ENCODE assay signal across 8 mouse cellular contexts in genomic region chr6:21852344-21852785, GRCm38 (mm10). TPM values are rescaled to one million over a fixed set of nuclear protein-coding genes. Genes with fewer than 3 reads are reported as not detected.
DNase-seq lines count a peak whose midpoint lies in the region; ATAC-seq and TF ChIP-seq lines count a peak whose summit lies in the region.

Gene Tspan12, minus strand, starts transcription at chr6:21852515.

- no peak for TF ChIP-seq CTCF in kidney, postnatal 0 days (IDR thresholded peaks at IDR 0.05; ENCODE audit: low read depth)
- no peak for TF ChIP-seq CTCF in bone marrow, adult 2 months (IDR thresholded peaks at IDR 0.05; ENCODE audit: control insufficient read depth, insufficient read depth, low read length)

- H3K4me2 ChIP-seq in kidney, postnatal 0 days (ENCODE audit: low read length): peak within 1 kb of the TSS; percentile 89
- peak within 1 kb of the TSS; percentile 80 for H3K4me2 ChIP-seq in midbrain, embryonic 14.5 days (ENCODE audit: low read length)

- WGBS in kidney, postnatal 0 days: under 1% methylated on average over 13 of the region's 13 CpGs
- 5% methylated on average over 13 of the region's 13 CpGs for WGBS in bone marrow, adult 2 months
- WGBS in midbrain, embryonic 14.5 days: 1% methylated on average over 13 of the region's 13 CpGs

- 0 out of 2 replicates have a peak, but pooled peaks cover 2% of the 10 kb centered on the region for H3K36me3 ChIP-seq in kidney, postnatal 0 days (ENCODE audit: insufficient read depth, low read length)
- H3K36me3 ChIP-seq in midbrain, embryonic 14.5 days (ENCODE audit: control insufficient read depth, insufficient read depth, low read length): no peaks in the 10 kb centered on the region

- ATAC-seq in kidney, postnatal 0 days (replicated peaks; ENCODE audit: low FRiP score, low read depth): no peak
- peak; percentile 12 for ATAC-seq in midbrain, embryonic 14.5 days (ENCODE audit: low FRiP score, low TSS enrichment)

- peak within 1 kb of the TSS; percentile 85 for H3K4me3 ChIP-seq in kidney, postnatal 0 days (replicated peaks; ENCODE audit: low read depth, low read length)
- peak within 1 kb of the TSS; percentile 22 for H3K4me3 ChIP-seq in bone marrow, adult 2 months (replicated peaks; ENCODE audit: control insufficient read depth, low read depth, low read length)
- H3K4me3 ChIP-seq in midbrain, embryonic 14.5 days (replicated peaks; ENCODE audit: low read depth, low read length): peak within 1 kb of the TSS; percentile 79

- peak within 1 kb of the TSS; percentile 76 for H3K9ac ChIP-seq in kidney, postnatal 0 days (ENCODE audit: low read depth, low read length)
- peak within 1 kb of the TSS; percentile 86 for H3K9ac ChIP-seq in midbrain, embryonic 14.5 days (replicated peaks; ENCODE audit: low read length)

- peaks cover 18% of the 10 kb centered on the region; the same call in 1 of the 2 replicates for H3K4me1 ChIP-seq in kidney, postnatal 0 days (replicated peaks; ENCODE audit: insufficient read depth, low read length)
- no peaks in the 10 kb centered on the region for H3K4me1 ChIP-seq in bone marrow, adult 2 months (ENCODE audit: control insufficient read depth, insufficient read depth, low read length)
- peaks cover 9% of the 10 kb centered on the region; the same call in 1 of the 2 replicates for H3K4me1 ChIP-seq in midbrain, embryonic 14.5 days (ENCODE audit: control insufficient read depth, insufficient read depth, low read length)

- no peaks in the 10 kb centered on the region for H3K27me3 ChIP-seq in kidney, postnatal 0 days (ENCODE audit: insufficient read depth, low read length)
- no peaks in the 10 kb centered on the region for H3K27me3 ChIP-seq in midbrain, embryonic 14.5 days (ENCODE audit: control insufficient read depth, insufficient read depth, low read length)

- peak within 1 kb of the TSS; percentile 95 for H3K27ac ChIP-seq in kidney, postnatal 0 days
- H3K27ac ChIP-seq in bone marrow, adult 2 months (ENCODE audit: control insufficient read depth, insufficient read depth, low read depth, low read length, poor library complexity): peak within 1 kb of the TSS; percentile 27; the same call in 1 of the 2 replicates
- H3K27ac ChIP-seq in midbrain, embryonic 14.5 days (replicated peaks; ENCODE audit: low read depth, low read length): peak within 1 kb of the TSS; percentile 85

- no peak for TF ChIP-seq POLR2A in bone marrow, adult 2 months (IDR thresholded peaks at IDR 0.05; ENCODE audit: borderline replicate concordance, control insufficient read depth, low read depth, low read length)

- no peaks in the 10 kb centered on the region for H3K9me3 ChIP-seq in kidney, postnatal 0 days (replicated peaks; ENCODE audit: low read length)
- H3K9me3 ChIP-seq in midbrain, embryonic 14.5 days (ENCODE audit: control insufficient read depth, low read length): no peaks in the 10 kb centered on the region

- DNase-seq in kidney, postnatal 0 days (ENCODE audit: low spot score): no peak
- no peak for DNase-seq in kidney, adult 11 months
- no peak for DNase-seq in gonadal fat pad, adult 2 months (ENCODE audit: low read depth)
- DNase-seq in layer of hippocampus, postnatal 10 days (ENCODE audit: low spot score in 2 of 2): no peak
- no peak for DNase-seq in midbrain, embryonic 14.5 days
- DNase-seq in cerebellum, adult 18-20 months: no peak
- DNase-seq in T-cell, adult 2 months (ENCODE audit: low spot score): no peak

RNA-seq across cellular contexts. Expression of gene Tspan12, which starts in this region (rescaled TPM):
- polyA plus RNA-seq in kidney, postnatal 0 days (2015; fragmentation: Nextera tagmentation; extraction: Ambion mirVana): 111 and 114 TPM in 2 replicates
- 8.9 and 15.0 TPM in 2 replicates for polyA plus RNA-seq in bone marrow, adult 2 months (2011; ENCODE audit: insufficient read depth, insufficient read length, low replicate concordance, missing spikeins)
- 41.9 and 45.2 TPM in 2 replicates for polyA plus RNA-seq in gonadal fat pad, adult 2 months (2012; rRNA removed)
- 10 to 100 TPM; 27.9 to 33.2 TPM for total RNA-seq in layer of hippocampus, postnatal 10 days (2021)
- polyA plus RNA-seq in midbrain, embryonic 14.5 days (2014; fragmentation: Nextera tagmentation; extraction: Ambion mirVana): 63.6 and 69.5 TPM in 2 replicates

Comparison
In these comparisons a context has a peak if more than half of its experiments do, and no peak if none do; other contexts are left out.
1. H3K27ac ChIP-seq: peak in every context shown above with its lines; median percentile 95 in kidney, postnatal 0 days; 85 in midbrain, embryonic 14.5 days; 27 in bone marrow, adult 2 months.
2. H3K4me3 ChIP-seq: peak in every context shown above with its lines; median percentile 85 in kidney, postnatal 0 days; 79 in midbrain, embryonic 14.5 days; 22 in bone marrow, adult 2 months.